Mouse (Mus musculus) small intestine, adult 2 months (tissue): ENCODE measurements around the gene Faap20. TPM values are rescaled to one million over a fixed set of nuclear protein-coding genes. Genes with fewer than 3 reads are reported as not detected.

ENCODE experiments used
- H3K27ac ChIP-seq: fragments of 200-500 bp; 2 replicates; pipeline ENCODE4 v1.5.1; 2012; ENCODE audit warnings: low read depth, low read length, control low read depth, inconsistent platforms; ENCODE audit not compliant: insufficient read depth
- H3K27me3 ChIP-seq: fragments of 200-500 bp; 2 replicates; pipeline ENCODE4 v1.6.1; 2012; ENCODE audit warnings: mild to moderate bottlenecking, moderate library complexity, low read length, inconsistent platforms; ENCODE audit not compliant: control insufficient read depth, insufficient read depth
- H3K36me3 ChIP-seq: fragments of 200-500 bp; 2 replicates; pipeline ENCODE4 v1.6.1; 2012; ENCODE audit warnings: mild to moderate bottlenecking, low read length, control low read depth, inconsistent platforms; ENCODE audit not compliant: control insufficient read depth, insufficient read depth
- H3K4me1 ChIP-seq: fragments of 200-500 bp; 2 replicates; pipeline ENCODE4 v1.6.1; 2012; ENCODE audit warnings: low read length, inconsistent platforms, mixed read lengths; ENCODE audit not compliant: control insufficient read depth, insufficient read depth, insufficient read length
- H3K4me3 ChIP-seq: fragments of 200-500 bp; 2 replicates; pipeline ENCODE4 v1.5.1; 2012; ENCODE audit warnings: low read depth, mild to moderate bottlenecking, control low read depth, inconsistent platforms, low read length, moderate library complexity
- CTCF ChIP-seq: fragments of 200-500 bp; IDR thresholded peaks from 2 replicates; pipeline ENCODE4 v1.5.1; 2012; ENCODE audit warnings: low read depth, mild to moderate bottlenecking, control low read depth, inconsistent platforms, low read length, moderate library complexity, mixed read lengths; ENCODE audit not compliant: insufficient replicate concordance, insufficient read length; ENCODE audit errors: extremely low read depth
- POLR2A ChIP-seq: fragments of 200-500 bp; IDR thresholded peaks from 2 replicates; pipeline ENCODE4 v1.6.1; 2012; ENCODE audit warnings: low read depth, mild to moderate bottlenecking, control low read depth, inconsistent platforms, low read length, moderate library complexity
- WGBS: fragments of 180-500 bp; shearing (Covaris S2); methylation state at CpG from one replicate; pipeline ENCODE4 v1.1.7; 2018; 5-methylcytosine and 5-hydroxymethylcytosine counted together
- polyA plus RNA-seq: library from polyadenylated mRNA; depleted of rRNA; stranded (reverse); fragments of >200 nt; gene quantifications from 2 replicates; pipeline ENCODE4 v1.2.3, GENCODE M21; 2012

The Faap20 gene
- polyA plus RNA-seq, 1 experiment: 52.0 TPM

DNA sequence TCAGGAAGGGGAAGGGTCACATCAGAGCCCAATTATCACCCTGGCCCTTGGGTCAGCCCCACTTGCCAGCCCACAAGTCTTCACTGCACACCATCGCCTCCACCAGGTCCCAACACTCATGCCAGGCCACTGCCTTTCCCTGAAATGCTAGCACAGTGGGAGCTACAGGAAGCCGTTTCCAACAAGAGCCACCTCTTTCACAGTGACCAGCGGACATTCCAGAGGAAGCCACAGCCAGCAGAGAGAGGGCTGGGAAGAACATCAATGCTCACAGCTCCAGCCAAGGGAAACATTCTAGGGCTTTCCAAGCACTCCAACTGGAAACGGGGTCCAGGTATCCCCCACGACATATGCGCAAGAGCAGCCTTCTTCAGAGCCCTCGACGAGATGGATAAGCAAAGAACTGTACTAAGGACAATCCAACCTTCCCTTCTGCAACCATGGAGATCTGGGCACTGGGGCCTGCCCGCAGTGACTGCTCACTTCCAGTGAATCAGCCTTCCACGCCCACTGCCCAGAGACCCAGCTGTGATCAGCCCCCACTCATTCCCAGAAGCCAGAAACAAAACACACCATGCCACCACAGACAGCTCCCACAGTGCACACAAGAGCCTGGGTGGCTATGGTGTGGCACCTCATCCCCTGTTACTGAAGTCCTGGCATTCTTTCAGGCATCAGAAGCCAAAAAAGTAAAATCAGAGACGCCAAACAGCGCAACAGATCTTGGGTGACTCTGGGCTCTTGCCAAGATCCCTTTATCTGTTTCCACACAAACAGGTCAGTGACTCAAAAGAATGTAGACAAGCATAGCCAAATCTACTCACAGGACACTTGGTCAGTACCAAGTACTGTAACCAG lies 33.6 kb upstream of the Faap20 start:
- H3K27ac ChIP-seq: no peak overlapping the region
- WGBS: 56% methylated on average over 12 of the region's 12 CpGs
- no peaks in the 10 kb centered on the region for H3K27me3 ChIP-seq
- H3K36me3 ChIP-seq: peaks cover under 1% of the 10 kb centered on the region; the same call in 1 of the 2 replicates
- H3K4me1 ChIP-seq: peaks cover 64% of the 10 kb centered on the region
- H3K4me3 ChIP-seq: no peak overlapping the region
- TF ChIP-seq POLR2A (no peak), CTCF (no peak)

DNA sequence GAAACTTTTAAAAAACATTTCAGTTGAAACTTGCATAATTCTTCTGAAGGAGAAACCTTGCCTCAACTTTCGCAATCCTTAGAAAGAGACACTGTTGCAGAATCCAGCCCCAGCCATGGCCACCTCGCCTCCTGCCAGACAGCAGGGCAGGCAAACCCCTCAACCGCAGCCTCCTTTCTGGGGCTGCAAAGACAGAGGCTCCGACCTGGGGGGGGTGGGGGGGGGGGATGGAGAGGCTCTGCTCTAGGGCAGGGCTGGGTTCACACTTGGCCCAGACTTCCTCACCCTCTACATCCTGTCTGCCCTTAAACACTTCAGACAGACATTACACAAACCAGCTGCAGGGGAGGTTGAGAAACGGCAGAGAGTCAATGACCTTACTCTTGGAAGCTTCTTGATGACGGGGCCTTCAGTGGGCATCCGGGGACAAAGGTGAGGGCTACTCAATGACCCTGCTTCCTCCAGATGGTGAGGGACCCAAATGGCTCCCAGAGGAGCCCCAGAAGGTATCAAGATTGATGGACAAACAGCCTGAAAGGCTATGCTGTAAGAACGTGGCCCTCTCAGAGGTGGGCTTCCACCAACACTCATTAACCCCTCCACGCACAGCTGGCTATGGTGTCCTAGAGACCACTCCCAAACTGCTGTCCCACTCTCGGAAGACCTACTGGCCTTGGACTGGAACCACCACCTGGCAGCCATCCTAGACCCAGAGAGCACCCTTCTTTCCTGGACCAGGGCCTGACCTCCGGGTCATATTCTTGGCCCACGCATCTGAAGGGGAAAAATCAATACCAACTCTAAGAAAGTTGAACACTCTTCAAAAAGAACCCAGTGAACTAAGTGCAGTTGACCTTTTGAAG lies 32.1 kb upstream of the Faap20 start:
- 0 out of 2 replicates have a peak overlapping the region, but pooled peaks have one; percentile 3 for H3K4me3 ChIP-seq
- 52% methylated on average over 12 of the region's 12 CpGs for WGBS

DNA sequence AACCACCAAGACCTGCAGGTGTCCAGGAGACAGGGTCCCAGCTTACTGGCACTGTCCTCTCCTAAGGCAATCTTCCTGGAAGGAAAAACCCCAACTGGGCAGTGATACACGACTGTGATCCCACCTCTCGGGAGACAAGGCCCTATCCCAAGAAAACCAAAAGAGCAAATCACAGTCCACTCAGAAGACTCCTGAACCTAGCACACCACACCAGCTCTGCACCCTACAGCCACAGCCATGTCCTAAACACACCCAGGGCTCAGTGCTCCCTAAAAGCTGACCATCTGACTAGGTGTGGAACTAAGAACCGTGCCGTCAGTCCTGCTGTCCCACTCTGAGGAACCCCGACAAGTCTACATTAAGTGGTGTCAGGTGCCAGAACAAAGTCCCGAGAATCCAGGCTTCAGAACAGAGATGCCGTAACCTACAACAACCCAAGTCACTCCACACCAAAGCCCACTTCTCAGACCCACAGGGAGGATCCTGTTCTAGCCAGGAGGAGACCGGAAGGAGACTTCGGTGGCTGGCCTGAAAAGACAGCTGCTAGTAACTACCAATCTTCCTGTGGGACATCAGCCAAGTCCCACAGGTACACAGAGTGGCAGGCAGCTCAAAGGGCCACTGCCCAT lies 31.4 kb upstream of the Faap20 start:
- H3K27me3 ChIP-seq: no peaks in the 10 kb centered on the region
- 40% methylated on average over 9 of the region's 9 CpGs for WGBS
- no peaks in the 10 kb centered on the region for H3K36me3 ChIP-seq
- peaks cover 61% of the 10 kb centered on the region for H3K4me1 ChIP-seq
- no peak; the same call in 1 of the 2 replicates for TF ChIP-seq POLR2A
- TF ChIP-seq CTCF: no peak
- peak overlapping the region; percentile 56 for H3K4me3 ChIP-seq
- no peak overlapping the region for H3K27ac ChIP-seq

More for the DNA sequence above, 32.1 kb upstream of the Faap20 start:
- Histone ChIP-seq H3K36me3 (no peaks in the 10 kb centered on the region), H3K27me3 (no peaks in the 10 kb centered on the region), H3K4me1 (peaks cover 61% of the 10 kb centered on the region), H3K27ac (peak overlapping the region; percentile 20; the same call in 1 of the 2 replicates)
- TF ChIP-seq CTCF: no peak
- no peak for TF ChIP-seq POLR2A

DNA sequence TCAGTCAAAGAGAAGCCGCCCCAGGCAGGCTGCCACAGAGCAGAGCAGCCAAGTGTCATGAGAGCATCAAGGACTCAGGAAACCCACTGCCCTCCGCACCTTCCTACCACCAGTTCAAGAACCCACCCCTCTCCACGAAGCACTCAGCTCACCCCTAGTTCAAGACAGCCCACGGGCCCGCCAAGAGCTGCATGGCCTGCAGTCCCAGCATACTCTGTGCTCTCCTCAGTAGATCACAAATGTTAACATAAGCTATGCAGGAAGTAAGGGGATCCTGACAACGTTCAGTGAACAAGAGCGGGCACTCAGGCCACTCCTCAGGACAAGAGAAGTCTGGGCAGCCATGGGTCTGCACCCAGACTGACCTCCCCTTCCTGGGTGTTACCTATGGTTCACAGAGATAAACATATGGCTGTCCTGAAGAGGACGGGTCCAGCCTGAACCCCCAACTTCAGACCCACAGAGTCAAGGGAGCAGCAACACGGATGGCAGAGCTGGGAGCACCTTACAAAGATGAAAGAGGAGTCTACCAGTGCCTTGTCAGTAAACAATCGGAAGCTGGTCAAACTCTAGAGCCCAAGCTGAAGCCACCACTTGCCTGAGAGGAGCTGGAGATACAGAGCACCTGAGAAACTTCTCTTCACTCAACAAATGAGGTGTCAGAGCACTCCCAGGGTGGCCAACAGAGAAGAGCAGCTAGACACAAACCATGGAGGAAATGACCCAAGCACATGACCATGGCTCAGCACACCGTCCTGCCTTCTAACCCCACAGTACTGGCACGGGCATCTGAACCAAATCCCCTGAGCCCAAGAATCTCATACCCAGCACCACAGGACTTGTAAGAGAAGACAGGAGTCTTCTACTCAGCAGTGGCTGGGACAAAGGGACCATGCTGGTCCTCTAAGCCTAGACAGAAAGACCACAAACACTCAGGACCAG lies 30.1 kb upstream of the Faap20 start:
- peaks cover 57% of the 10 kb centered on the region for H3K4me1 ChIP-seq

DNA sequence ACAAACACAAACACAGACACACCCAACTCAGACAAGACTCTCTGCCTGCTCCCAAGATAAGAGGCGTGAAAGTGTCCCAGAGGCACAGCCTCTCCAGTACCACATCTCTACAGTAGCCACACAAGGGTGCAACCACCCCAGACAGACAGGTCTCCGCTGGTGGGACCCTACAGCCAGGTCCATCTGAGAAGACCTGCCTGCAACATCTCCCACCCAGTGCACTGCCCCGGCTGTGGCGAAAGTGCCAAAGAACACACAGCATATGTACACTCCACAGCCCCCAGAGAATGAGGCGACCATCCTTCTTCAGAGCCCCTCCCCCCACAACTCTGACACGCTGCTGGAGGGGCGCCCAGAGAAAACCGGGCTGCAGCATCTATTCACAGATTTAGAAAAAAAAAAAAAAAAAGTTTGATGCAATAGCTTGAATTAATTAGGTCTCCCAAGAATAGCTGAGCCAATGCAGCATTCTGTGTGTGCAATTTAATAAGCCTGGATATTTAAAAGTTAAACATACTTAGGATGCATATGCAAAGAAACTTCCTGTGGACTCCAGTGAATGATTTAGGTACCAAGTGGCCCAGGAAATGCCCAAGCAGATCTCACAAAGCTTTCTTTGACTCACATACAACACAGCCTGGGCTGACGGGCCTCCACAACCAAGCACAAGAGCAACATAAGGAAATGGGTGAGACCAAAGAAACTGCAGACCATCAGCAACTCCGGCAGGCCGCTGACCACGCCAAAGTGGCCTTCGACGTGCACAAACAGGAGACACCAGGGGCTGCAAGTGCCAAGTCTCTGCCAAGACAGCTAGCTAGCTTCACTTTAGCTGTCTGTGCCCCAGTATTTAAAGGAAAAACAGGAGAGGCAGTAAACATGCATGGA lies 29.1 kb upstream of the Faap20 start:
- H3K27me3 ChIP-seq: no peaks in the 10 kb centered on the region
- H3K27ac ChIP-seq: peak overlapping the region; percentile 23; the same call in 1 of the 2 replicates
- WGBS: 10% methylated on average over 14 of the region's 14 CpGs
- H3K36me3 ChIP-seq: no peaks in the 10 kb centered on the region
- peaks cover 49% of the 10 kb centered on the region for H3K4me1 ChIP-seq
- TF ChIP-seq POLR2A (no peak), CTCF (no peak)
- peak overlapping the region; percentile 91 for H3K4me3 ChIP-seq

More for the DNA sequence above, 30.1 kb upstream of the Faap20 start:
- H3K4me3 ChIP-seq: peak overlapping the region; percentile 56
- no peaks in the 10 kb centered on the region for H3K36me3 ChIP-seq
- H3K27ac ChIP-seq: peak overlapping the region; percentile 5; the same call in 1 of the 2 replicates
- TF ChIP-seq CTCF (no peak), POLR2A (no peak)
- WGBS: 29% methylated on average over 12 of the region's 12 CpGs
- H3K27me3 ChIP-seq: no peaks in the 10 kb centered on the region

DNA sequence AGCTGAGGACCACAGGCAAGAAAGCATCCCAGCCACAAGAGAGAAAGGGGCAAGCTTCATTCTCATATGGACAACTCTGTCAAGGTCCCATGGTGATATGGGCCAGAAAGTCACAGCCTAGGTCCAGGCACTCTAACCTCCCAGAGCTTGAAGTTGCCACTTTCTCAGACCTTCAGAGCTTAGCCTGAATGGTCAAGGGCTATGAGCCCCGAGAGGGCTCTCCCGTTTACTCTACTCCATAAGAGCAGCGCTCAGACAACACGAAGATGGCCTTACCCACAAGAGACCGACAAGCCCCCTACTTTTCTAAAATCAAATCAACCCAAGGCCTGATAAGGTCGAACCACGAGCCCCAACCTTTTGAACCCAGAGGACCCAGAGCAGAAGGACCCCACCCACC lies 28.5 kb upstream of the Faap20 start:
- 1% methylated on average over 7 of the region's 7 CpGs for WGBS
- no peak for TF ChIP-seq CTCF
- TF ChIP-seq POLR2A: no peak
- peak overlapping the region; percentile 23; the same call in 1 of the 2 replicates for H3K27ac ChIP-seq

More for the DNA sequence above, 28.5 kb upstream of the Faap20 start:
- Histone ChIP-seq H3K27me3 (no peaks in the 10 kb centered on the region), H3K4me3 (peak overlapping the region; percentile 91), H3K4me1 (peaks cover 43% of the 10 kb centered on the region), H3K36me3 (no peaks in the 10 kb centered on the region)
